Mouse (Mus musculus) embryonic facial prominence, embryonic 14.5 days (tissue): ENCODE data around the gene Cd2. TPM values are rescaled to one million over a fixed set of nuclear protein-coding genes. Genes with fewer than 3 reads are reported as not detected.

Experiments
- ATAC-seq: fragments of 200-750 bp; cut with Nextera tagmentation; 2 replicates; pipeline ENCODE4 v1.8.0; 2017; ENCODE audit warnings: low read depth, moderate number of reproducible peaks, moderate TSS enrichment
- DNase-seq: peaks from one replicate; pipeline ENCODE4 v3.0.0-alpha.2; 2015; ENCODE audit warnings: low spot score
- H3K27ac ChIP-seq: fragments of 300-500 bp; sonication (generic); replicated peaks from 2 replicates; pipeline ENCODE4 v1.5.1; 2014; ENCODE audit warnings: low read depth, mild to moderate bottlenecking, low read length, moderate library complexity
- H3K27me3 ChIP-seq: fragments of 300-500 bp; sonication (generic); replicated peaks from 2 replicates; pipeline ENCODE4 v1.6.1; 2014; ENCODE audit warnings: low read length; ENCODE audit not compliant: control insufficient read depth, insufficient read depth
- H3K36me3 ChIP-seq: fragments of 300-500 bp; sonication (generic); 2 replicates; pipeline ENCODE4 v1.6.1; 2014; ENCODE audit warnings: low read length, mixed read lengths; ENCODE audit not compliant: control insufficient read depth, insufficient read depth
- H3K4me1 ChIP-seq: fragments of 300-500 bp; sonication (generic); 2 replicates; pipeline ENCODE4 v1.6.1; 2014; ENCODE audit warnings: antibody characterized with exemption, low read length; ENCODE audit not compliant: control insufficient read depth, insufficient read depth
- H3K4me2 ChIP-seq: fragments of 300-500 bp; sonication (generic); 2 replicates; pipeline ENCODE4 v1.6.1; 2014; ENCODE audit warnings: low read depth, mild to moderate bottlenecking, low read length, moderate library complexity, mixed read lengths
- H3K4me3 ChIP-seq: fragments of 300-500 bp; sonication (generic); 2 replicates; pipeline ENCODE4 v1.5.1; 2014; ENCODE audit warnings: low read depth, mild to moderate bottlenecking, low read length
- H3K9ac ChIP-seq: fragments of 300-500 bp; sonication (generic); 2 replicates; pipeline ENCODE4 v1.6.1; 2014; ENCODE audit warnings: low read depth, mild to moderate bottlenecking, low read length, moderate library complexity, mixed read lengths
- H3K9me3 ChIP-seq: fragments of 300-500 bp; sonication (generic); 2 replicates; pipeline ENCODE4 v1.6.1; 2016; ENCODE audit warnings: low read length; ENCODE audit not compliant: control insufficient read depth
- WGBS: fragments of 180-500 bp; shearing (Covaris S2); extraction: QIAGEN DNeasy Blood & Tissue Kit; methylation state at CpG from one replicate; pipeline ENCODE4 v1.1.7; 2014; 5-methylcytosine and 5-hydroxymethylcytosine counted together
- polyA plus RNA-seq: library from polyadenylated mRNA; unstranded; fragments of >200 nt; fragmentation: Nextera tagmentation; extraction: Ambion mirVana; gene quantifications from 2 replicates; pipeline ENCODE4 v1.2.1, GENCODE M21; 2014

Cd2 gene
- polyA plus RNA-seq, 1 experiment from 2014 or later = not detected

DNA sequence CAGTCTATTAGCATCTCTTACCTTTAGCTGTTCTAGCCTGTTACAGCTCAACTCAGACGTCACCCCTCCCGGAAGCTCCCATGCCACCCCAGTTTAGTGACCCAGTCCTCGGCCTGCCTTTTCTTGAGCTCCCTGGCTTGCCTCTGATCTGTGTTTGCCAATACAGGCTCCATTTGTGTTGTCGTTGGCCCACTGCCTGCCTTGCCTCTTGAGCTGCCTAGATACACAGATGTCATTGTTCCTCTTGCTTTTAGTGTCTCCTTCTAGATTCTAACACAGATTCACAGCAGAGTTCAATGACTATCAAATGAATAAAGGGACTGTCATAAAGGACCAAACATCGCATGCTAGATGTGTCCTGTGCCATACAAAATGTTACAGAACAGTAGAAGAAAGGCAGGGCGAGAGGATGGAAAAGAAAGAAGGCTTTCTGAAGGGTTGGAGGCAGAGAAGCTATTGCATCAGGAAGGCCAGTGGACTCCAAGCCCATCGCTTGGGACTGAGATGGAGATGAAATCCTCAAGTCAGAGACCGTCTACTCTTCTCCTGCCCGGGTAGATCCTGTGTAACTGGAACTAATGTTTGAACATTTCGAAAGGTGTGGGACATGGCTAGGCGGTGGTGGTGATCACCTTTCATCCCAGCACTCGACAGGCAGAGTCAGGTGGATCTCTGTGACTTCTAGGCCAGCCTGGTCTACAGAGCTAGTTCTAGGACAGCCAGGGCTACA, 13.5 kb downstream of the Cd2 start:
- Histone ChIP-seq H3K4me1 (no peaks in the 10 kb centered on the region), H3K27me3 (no peaks in the 10 kb centered on the region), H3K9me3 (no peaks in the 10 kb centered on the region), H3K27ac (no peak overlapping the region), H3K4me2 (no peak overlapping the region), H3K4me3 (no peak overlapping the region), H3K9ac (no peak overlapping the region), H3K36me3 (no peaks in the 10 kb centered on the region)
- whole genome bisulfite sequencing = 82% methylated on average over 12 of the region's 12 CpGs
- DNase-seq = no peak
- no peak for ATAC-seq

GRCm38 (mm10) chr3:101272166-101272565, 15.6 kb downstream of the Cd2 start:
- no peak overlapping the region for H3K9ac ChIP-seq
- H3K27me3 ChIP-seq = no peaks in the 10 kb centered on the region
- WGBS = 82% methylated on average over 1 of the region's 1 CpGs
- H3K4me1 ChIP-seq = no peaks in the 10 kb centered on the region
- H3K36me3 ChIP-seq = no peaks in the 10 kb centered on the region
- no peaks in the 10 kb centered on the region for H3K9me3 ChIP-seq
- no peak overlapping the region for H3K4me3 ChIP-seq
- H3K27ac ChIP-seq = no peak overlapping the region
- H3K4me2 ChIP-seq = no peak overlapping the region
- ATAC-seq (no peak), DNase-seq (no peak)

GRCm38 (mm10) chr3:101270833-101271232, 16.9 kb downstream of the Cd2 start:
- Histone ChIP-seq H3K9me3 (no peaks in the 10 kb centered on the region), H3K36me3 (no peaks in the 10 kb centered on the region), H3K27me3 (no peaks in the 10 kb centered on the region), H3K4me2 (no peak overlapping the region), H3K4me3 (no peak overlapping the region), H3K27ac (no peak overlapping the region), H3K4me1 (no peaks in the 10 kb centered on the region), H3K9ac (no peak overlapping the region)
- DNase-seq (no peak), ATAC-seq (no peak)
- WGBS = 90% methylated on average over 5 of the region's 5 CpGs

DNA sequence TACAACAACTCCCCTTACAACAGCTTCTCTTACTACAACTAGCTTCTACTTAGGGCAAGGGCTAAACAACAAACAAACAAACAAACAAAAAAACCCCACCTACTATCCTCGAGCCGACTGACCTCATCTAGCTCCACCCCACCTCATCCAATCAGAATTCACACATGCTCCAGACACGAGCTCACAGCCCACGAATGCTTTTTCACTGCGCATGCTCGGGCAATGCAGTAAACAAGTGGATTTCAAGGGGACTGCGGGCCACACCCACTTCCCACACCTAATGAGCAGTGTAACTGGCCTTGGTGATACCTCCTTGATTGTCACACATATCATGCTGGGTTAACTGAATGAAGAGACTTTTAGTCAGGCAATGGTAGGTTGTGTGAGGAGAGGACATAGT, 19.4 kb downstream of the Cd2 start:
- WGBS = 92% methylated on average over 7 of the region's 7 CpGs
- Histone ChIP-seq H3K9me3 (no peaks in the 10 kb centered on the region), H3K9ac (no peak overlapping the region)

GRCm38 (mm10) chr3:101265561-101266091, 22.1 kb downstream of the Cd2 start:
- Histone ChIP-seq H3K9ac (no peak overlapping the region), H3K9me3 (no peaks in the 10 kb centered on the region), H3K4me3 (no peak overlapping the region), H3K27ac (no peak overlapping the region), H3K4me1 (no peaks in the 10 kb centered on the region), H3K36me3 (no peaks in the 10 kb centered on the region), H3K4me2 (no peak overlapping the region), H3K27me3 (no peaks in the 10 kb centered on the region)
- 44% methylated on average over 3 of the region's 3 CpGs for WGBS
- ATAC-seq = no peak
- DNase-seq = no peak

More for the DNA sequence above, 19.4 kb downstream of the Cd2 start:
- Histone ChIP-seq H3K27me3 (no peaks in the 10 kb centered on the region), H3K4me1 (no peaks in the 10 kb centered on the region), H3K4me3 (no peak overlapping the region), H3K4me2 (no peak overlapping the region), H3K27ac (no peak overlapping the region), H3K36me3 (no peaks in the 10 kb centered on the region)
- no peak for DNase-seq
- no peak for ATAC-seq

DNA sequence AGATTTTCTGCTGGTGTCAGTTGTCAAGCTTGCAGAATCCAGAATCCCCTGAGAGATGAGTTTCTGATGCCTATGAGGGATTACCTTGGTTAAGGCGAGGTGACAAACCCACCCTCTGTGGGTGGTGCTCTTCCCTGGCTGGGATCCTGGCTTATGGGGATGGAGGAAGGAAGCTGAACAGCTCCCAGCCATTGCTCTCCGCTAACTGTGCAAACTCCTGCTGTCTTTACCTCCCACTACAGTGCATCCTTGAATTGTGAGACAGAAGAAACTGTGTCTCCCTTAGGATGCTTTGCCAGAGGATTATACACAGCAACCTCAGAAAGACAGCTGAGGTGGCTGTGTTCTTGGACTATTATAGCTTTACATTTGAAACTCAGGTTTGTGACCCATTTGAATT, 28.8 kb downstream of the Cd2 start:
- no peaks in the 10 kb centered on the region for H3K9me3 ChIP-seq
- H3K9ac ChIP-seq = no peak overlapping the region
- H3K4me3 ChIP-seq = no peak overlapping the region
- no peaks in the 10 kb centered on the region for H3K27me3 ChIP-seq
- H3K27ac ChIP-seq = no peak overlapping the region
- ATAC-seq = no peak
- H3K4me1 ChIP-seq = no peaks in the 10 kb centered on the region
- H3K4me2 ChIP-seq = no peak overlapping the region
- H3K36me3 ChIP-seq = no peaks in the 10 kb centered on the region
- 67% methylated on average over 2 of the region's 2 CpGs for WGBS
- no peak for DNase-seq

DNA sequence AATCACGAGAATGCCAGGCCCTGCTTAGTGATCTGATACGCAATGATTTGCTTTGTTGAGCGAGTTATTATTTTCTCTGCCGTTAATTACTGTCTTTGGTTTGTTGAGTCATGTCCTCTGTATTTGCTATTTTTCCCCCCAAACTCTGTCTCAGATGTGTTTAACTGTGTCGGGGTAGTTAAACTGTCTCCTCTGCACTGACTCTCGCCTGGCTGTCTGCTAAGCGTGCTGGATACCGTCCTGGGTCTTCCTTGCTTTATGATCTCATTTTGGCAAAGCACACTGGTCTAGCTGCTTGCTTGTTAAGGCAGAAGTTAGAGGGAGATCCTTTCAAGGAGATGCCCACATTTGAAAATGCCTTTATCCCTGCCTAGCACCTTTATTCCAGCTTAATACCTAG, 31.6 kb downstream of the Cd2 start:
- Histone ChIP-seq H3K27me3 (no peaks in the 10 kb centered on the region), H3K4me2 (no peak overlapping the region), H3K9me3 (no peaks in the 10 kb centered on the region), H3K9ac (no peak overlapping the region), H3K4me1 (no peaks in the 10 kb centered on the region), H3K36me3 (no peaks in the 10 kb centered on the region), H3K27ac (no peak overlapping the region), H3K4me3 (no peak overlapping the region)
- DNase-seq (peak; percentile 34), ATAC-seq (no peak)
- 76% methylated on average over 8 of the region's 8 CpGs for WGBS

DNA sequence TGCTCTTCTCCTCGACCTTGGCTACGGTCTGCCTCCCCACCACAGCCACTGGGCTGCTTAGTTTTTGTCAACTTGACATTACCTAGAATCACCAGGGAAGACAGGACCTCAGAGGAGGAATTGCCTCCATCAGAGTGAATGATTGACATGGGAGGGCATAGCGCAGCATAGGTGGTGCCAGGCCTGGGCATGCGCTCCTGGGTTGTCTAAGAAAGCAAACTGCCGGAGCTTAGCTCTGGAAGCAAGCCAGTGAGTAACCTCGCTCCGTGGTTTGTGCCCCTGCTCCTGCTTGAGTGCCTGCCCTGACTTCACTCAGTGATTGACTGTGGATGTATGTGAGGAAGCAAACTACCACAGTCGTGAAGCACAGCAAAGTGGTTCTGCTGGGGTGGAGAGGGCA, 35.6 kb downstream of the Cd2 start:
- H3K9ac ChIP-seq = no peak overlapping the region
- H3K4me1 ChIP-seq = no peaks in the 10 kb centered on the region
- 64% methylated on average over 8 of the region's 8 CpGs for WGBS
- DNase-seq (no peak), ATAC-seq (no peak)
- no peak overlapping the region for H3K27ac ChIP-seq
- no peaks in the 10 kb centered on the region for H3K9me3 ChIP-seq
- no peak overlapping the region for H3K4me2 ChIP-seq
- no peaks in the 10 kb centered on the region for H3K27me3 ChIP-seq
- no peaks in the 10 kb centered on the region for H3K36me3 ChIP-seq
- H3K4me3 ChIP-seq = no peak overlapping the region

- H3K27ac ChIP-seq = no peak overlapping the region
- 91% methylated on average over 6 of the region's 6 CpGs for whole genome bisulfite sequencing
- no peak overlapping the region for H3K4me2 ChIP-seq
- no peaks in the 10 kb centered on the region for H3K9me3 ChIP-seq
- no peak overlapping the region for H3K4me3 ChIP-seq
- no peaks in the 10 kb centered on the region for H3K27me3 ChIP-seq
- H3K9ac ChIP-seq = no peak overlapping the region
- H3K36me3 ChIP-seq = no peaks in the 10 kb centered on the region
- no peak for DNase-seq
- ATAC-seq = no peak
- no peaks in the 10 kb centered on the region for H3K4me1 ChIP-seq
These were observed 37.9 kb downstream of the Cd2 start for GRCm38 (mm10) chr3:101249846-101250245.
